Comparison of ENCODE assay signal across 19 mouse cellular contexts in genomic region chr6:21502921-21503320, GRCm38 (mm10).
"Had no signal": no experiment of that assay in that cellular context is flagged by ENCODE, and none has a peak within 500 bp of the region (broad histone marks: within the 10 kb centered on the region; RNA-seq: fewer than 3 reads in every experiment).

No protein-coding gene starts in this region.

- H3K36me3 ChIP-seq: midbrain, embryonic 10.5 days; midbrain, embryonic 12.5 days; neural tube, embryonic 13.5 days; neural tube, embryonic 15.5 days had no signal

- ATAC-seq: liver, postnatal 0 days; midbrain, embryonic 16.5 days had no signal

- DNase-seq: liver, postnatal 0 days; lung, embryonic 14.5 days; lung, postnatal 10 days; lung, postnatal 4 days; midbrain, embryonic 14.5 days; retina, postnatal 1 day; right cerebral cortex, adult 18-20 months; right cerebral cortex, postnatal 25 days; right cerebral cortex, postnatal 4 days; spleen, adult 18-20 months; thymus, adult 18-20 months; thymus, postnatal 25 days; thymus, postnatal 4 days had no signal

- H3K27ac ChIP-seq: midbrain, embryonic 10.5 days; midbrain, embryonic 12.5 days; neural tube, embryonic 13.5 days; neural tube, embryonic 15.5 days had no signal

- H3K9me3 ChIP-seq: midbrain, embryonic 10.5 days; midbrain, embryonic 12.5 days; neural tube, embryonic 13.5 days; neural tube, embryonic 15.5 days had no signal

- H3K27me3 ChIP-seq: midbrain, embryonic 12.5 days; neural tube, embryonic 13.5 days; neural tube, embryonic 15.5 days had no signal

- H3K4me2 ChIP-seq: lung, embryonic 14.5 days; midbrain, embryonic 12.5 days; neural tube, embryonic 13.5 days; neural tube, embryonic 15.5 days had no signal

- H3K4me3 ChIP-seq: midbrain, embryonic 10.5 days; midbrain, embryonic 12.5 days; myocyte; neural tube, embryonic 13.5 days; neural tube, embryonic 15.5 days had no signal

- H3K4me1 ChIP-seq: midbrain, embryonic 10.5 days; midbrain, embryonic 12.5 days; neural tube, embryonic 13.5 days; neural tube, embryonic 15.5 days had no signal

- H3K9ac ChIP-seq: liver, postnatal 0 days; lung, embryonic 14.5 days; midbrain, embryonic 12.5 days; neural tube, embryonic 13.5 days; neural tube, embryonic 15.5 days had no signal
